Mouse (Mus musculus) heart, postnatal 14 days (tissue): Measurements from ENCODE around the gene Kctd15. TPM values are rescaled to one million over a fixed set of nuclear protein-coding genes. Genes with fewer than 3 reads are reported as not detected.

Experiments used
- DNase-seq, 2 experiments: peaks; one replicate each; pipeline ENCODE4 v3.0.0; 2021 to 2022
- intact Hi-C: fragments of 180-260 bp; cut with DNase I; formaldehyde crosslinking; loops from one replicate; pipeline ENCODE4 v1.15.1; 2025
- total RNA-seq, 2 experiments: library from RNA; stranded (reverse); gene quantifications; 2 replicates each; pipeline ENCODE4 v1.2.3; 2021

Kctd15 gene
- total RNA-seq, 2 experiments from 2014 or later: 3.3 to 4.0 TPM

DNA sequence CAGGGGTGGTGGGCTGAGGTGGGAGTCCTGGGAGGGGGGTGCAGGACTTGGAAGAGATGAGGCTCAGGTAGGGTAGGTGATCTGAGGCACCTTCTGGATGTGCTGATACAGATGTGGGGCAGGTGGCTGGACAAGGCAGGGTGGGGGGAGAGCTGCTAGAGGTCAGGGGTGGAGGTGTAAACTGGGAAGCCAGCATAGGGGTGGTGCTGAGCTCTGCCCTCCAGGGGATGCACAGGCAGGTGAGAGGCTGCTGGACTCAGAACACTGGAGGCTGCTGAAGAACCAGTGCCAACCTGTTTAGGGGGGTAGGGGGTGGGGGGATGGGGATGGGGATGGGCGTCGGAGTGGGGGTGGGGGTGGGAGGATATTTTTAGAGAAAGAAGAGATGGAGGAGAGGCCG is 14.2 kb upstream of the Kctd15 start:
- intact Hi-C loops: loop anchor here (5.0 to 10.0 kb wide), 3 partner anchors 173 to 444 kb away; partner anchors contain the start of gene Cebpa

DNA sequence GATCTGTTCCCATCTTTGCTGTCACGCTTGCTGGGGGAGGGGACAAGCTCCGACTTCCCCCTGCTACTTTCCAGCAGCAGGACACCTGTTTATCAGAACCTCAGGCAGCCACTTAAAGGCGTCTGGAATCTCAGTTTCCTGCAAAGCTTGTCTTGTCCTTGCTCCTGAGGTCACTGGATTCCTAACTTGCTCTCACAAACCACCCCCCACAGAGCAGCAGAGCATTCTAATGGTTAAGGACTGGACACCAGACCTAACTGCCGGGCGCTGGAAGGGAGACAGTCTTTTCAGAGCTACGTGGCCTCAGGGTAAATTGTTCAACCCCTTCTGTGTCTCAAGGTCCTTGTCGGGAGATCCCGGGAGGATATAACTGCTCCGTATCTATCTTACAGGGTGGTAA is 12.8 kb upstream of the Kctd15 start:
- DNase-seq: no peak
- intact Hi-C loops: no loop called here

More for the DNA sequence above, 14.2 kb upstream of the Kctd15 start:
- DNase-seq: no peak

DNA sequence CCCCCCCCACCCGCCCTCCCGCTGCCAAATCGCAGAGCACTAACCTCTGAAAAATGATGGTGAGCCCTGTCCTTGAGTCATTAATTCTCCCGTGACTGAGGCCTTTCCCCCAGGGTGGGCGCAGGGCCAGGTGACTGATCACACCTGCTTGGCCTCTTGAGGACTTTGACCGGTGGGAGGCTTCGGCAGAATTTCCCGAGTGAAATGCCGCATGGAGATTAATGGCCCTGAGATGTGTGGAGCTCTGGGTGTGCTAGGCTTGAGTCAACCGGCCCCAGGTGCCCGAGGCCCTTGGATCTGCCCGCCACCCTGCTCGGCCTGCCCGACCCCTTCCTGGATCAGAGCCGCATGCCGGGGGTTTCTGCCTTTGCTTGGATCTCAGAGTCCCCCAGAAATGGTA is 11.3 kb upstream of the Kctd15 start:
- intact Hi-C loops: no loop called here

DNA sequence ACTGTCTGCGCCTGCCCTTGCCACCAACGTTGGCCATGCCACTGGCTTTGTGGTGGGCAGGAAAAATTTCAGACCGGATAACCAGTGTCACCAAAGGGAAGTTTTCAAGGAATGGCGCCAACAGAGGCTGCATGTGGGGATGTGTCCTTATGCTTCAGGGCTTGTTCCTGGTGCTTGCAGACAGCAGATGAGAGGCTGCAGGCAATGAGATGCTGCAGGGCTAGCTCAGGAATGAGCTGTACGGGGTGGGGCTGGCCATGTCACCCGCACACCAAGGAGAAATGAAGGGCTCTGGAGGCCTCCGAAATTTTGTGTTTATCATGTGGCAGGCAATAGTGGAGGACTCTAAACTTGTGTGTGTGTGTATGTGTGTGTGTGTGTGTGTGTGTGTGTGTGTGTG is 6.6 kb upstream of the Kctd15 start:
- intact Hi-C loops: no loop called here
- DNase-seq: no peak

More for the DNA sequence above, 11.3 kb upstream of the Kctd15 start:
- no peak for DNase-seq

DNA sequence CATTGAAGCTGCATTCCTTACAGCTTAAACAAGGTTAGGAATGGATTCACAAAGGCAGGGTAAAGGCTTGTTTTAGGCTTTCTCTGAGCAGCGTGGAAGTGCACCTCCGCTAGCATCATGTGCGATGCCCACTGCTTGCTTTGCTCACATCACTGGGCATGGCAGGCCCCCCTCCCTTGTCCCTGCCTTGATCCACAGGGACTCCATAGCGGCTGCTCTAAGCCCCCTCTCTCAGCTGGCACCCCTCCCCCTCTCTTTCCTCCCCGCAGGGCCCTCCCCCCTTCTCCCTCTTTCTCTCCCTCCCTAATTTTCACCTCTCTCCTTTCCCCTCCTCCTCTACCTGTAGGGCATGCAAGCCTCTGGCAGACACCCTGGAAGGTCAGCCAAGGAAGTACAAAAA is 5.7 kb upstream of the Kctd15 start:
- no peak for DNase-seq
- intact Hi-C loops: no loop called here

DNA sequence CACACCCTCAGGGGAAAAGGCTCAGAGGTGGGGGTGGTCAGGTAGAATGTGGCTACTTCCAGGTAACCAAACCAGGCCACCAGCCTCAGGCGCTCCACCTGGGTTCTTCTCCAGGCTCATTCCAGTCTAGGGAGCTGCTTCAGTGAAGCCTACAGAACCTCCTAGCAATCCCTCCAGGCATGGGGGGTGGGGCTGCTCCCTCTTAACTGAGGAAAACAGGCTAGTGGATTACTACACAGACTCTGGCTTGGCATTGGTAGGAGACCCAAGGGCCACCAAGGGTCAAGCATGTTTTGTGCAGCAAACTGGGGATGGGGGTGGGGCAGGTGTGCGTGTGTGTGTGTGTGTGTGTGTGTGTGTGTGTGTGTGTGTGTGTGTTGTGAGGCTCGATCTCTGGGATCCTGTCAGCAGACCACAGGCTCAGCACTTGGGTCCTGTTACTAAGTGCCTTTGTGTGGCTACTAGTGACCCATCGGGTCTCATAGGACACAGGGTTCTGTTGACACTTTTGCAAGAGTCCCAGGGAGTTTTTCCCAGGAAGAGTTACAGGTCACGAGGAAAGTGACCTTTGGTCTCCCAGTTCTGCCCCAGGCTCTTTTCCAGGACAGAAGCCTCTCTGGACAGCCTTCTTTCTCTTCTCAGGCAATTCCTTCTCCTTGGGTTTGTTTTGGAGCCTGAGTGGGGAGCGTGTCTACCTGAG is 3.0 kb upstream of the Kctd15 start:
- intact Hi-C loops: loop anchor here (5.0 to 10.0 kb wide), 3 partner anchors 87 to 425 kb away; partner anchors contain the start of gene Gpi1
- DNase-seq: no peak

DNA sequence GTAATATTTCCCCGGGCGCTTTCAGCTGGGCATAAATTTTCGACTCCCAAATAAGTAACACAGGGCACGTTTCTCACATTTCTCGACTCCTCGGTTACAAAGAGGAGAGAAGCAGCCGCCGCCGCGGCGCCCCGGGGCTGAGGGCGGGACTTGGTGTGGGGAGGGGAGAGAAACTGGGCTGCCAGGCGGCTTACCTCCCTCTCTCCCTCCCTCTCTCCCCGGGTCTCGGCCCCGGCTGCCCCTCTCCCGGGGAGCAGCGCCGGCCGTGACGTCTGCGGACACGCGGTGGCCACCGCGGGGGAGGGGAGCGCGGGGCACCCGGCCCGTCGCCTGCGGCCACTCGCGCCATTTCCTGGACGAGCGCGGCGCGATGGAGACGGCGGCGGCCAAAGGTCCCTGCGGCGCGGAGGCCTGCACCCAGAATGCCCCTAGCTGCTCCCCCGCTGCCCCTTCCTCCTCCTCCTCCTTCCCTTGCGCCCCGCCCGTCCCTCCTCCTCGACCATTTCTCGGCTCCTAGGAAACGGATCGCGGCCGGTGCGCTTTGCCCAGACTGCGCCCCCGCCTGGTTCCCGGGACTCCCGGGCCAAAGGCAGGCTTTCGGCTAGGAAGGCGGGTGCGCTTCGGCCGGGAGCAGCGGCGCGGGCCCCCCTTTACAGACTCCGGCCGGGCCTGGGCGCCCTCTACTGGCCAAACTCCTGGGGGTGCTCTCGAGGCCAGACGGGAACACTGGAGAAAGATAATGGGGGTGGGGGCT is 1.3 kb downstream of the Kctd15 start:
- intact Hi-C loops: loop anchor here (2.0 to 10.0 kb wide), 5 partner anchors 83 to 420 kb away; partner anchors contain the start of gene Gpi1
- peak; percentile 94 for DNase-seq

DNA sequence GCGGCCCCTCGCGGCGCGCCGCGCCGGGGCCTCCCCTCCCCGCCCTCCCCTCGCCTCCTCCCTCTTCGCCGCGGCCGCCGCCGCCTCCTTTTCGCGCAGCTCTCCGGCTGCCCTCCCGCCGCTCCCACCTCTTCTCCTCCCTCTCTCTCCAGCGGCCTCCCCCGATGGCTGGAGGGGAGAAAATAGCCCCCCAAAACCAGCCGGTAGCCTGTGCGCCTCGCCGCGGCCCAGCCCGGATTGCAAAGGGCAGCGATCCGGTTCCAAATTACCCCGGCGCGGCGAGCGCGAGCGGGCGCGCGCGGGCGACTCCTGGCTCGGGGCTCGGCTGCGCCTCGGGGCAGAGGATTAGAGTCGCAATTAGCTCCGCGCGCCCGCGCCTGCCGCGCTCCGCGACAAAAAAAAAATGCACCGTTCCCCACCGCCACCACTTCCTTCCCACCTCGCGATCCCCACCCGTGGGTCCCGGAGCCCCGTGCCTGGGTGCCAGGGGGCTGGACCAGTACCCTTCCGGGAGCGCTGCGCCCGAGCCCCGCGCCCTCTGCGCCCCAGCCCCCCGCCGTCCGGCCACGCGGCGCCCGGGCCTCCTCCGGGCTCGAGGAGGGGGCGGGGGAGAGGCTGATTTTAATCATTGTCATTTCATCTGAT is 2.0 kb downstream of the Kctd15 start:
- peak; percentile 62 to 65 for DNase-seq
- intact Hi-C loops: loop anchor here (2.0 to 10.0 kb wide), 5 partner anchors 82 to 420 kb away; partner anchors contain the start of gene Gpi1

DNA sequence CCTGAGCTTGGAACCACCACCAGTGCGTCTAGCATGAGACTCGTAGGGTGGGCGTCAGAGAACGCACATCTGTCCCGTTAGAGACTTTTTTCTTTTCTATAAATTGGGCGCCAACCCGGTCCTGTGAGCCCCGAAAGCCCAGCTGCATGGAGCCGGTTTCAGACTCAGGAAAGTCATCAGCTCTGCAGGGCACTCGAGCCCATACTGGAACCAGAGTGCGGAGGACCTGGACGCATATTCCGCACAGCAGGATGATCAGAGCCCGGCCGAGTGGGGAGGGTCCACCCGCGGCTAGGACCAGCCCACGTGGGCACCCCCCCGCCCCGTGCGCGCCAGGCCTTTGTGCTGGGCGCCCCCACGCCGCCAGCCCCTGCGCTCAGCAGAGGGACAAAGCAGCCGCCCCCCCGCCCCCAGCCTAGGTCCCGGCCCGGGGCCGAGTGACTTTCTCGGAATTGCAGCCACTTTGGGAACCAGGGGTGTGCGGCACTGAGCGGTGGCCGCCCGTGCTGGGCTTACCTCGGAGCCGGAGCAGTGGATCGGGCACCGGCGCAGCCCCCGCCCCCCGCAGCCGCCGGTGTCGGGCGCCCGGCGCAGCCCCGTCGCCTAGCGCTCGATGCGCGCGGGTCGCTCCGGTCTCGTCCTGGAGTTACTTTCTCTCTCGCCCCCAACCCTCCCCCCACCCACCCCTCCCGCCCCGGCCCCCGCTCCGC is 2.6 kb downstream of the Kctd15 start:
- intact Hi-C loops: loop anchor here (2.0 to 10.0 kb wide), 3 partner anchors 159 to 419 kb away; partner anchors contain the start of gene Gpi1
- peak; percentile 29 to 43 for DNase-seq

DNA sequence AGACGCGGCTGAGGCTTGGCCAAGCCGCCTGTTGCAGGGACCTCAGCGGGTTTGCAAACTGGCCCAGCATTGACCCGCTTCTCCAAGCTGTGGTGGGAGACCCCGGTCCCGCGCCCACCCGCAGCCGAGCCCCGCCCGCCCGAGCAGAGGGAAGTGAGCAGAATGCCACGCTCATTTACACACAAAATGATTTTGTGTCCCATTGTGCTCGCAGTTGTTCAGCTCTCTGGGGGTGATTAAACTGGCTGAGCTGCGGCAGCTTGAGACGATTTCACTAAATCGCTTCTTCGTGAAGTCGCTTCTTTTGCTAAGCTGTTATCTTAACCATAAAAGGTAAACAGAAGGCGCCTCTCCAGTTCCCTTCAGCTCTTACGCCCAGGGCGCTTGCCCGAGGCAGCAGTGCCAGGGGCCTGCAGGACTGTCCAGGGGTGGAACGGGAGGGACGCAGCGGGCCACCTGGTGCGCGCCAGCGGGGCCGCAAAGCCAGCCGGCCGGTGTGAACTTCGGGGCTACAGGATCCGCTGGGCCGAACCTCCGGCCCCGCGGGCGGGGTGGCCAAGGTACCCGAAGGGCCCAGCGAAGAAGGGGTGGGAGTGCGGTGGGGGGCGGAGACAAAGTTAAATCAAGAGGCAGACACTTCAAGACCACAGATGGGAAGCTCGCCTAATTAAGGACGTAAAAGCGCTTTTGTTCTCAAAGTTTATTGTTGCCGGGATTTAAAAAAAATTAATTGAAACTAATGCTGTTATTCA is 3.6 kb downstream of the Kctd15 start:
- intact Hi-C loops: loop anchor here (10.0 kb wide), 1 partner anchor 418 kb away; the partner anchor contains the start of gene Gpi1
- peak; percentile 35 to 40 for DNase-seq

DNA sequence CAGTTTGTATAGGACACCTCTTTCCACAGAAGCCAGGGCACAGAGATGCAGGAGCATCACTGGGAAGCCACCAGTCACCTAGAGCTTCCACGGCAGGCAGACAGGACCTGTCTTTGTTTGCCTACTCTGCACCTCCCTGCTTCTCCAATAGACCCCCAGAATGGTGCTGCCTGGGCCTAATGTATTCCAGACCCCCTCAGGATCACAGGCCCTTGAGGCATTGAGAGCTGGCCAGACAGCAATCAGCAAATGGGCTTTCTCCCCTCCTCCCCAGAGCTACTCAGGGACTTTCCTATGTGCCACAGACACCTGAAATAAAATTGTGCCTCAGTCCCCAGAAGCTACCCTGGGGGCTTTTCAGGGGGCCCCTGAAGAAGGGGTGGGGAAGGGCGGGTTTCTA is 5.2 kb downstream of the Kctd15 start:
- DNase-seq: no peak
- intact Hi-C loops: loop anchor here (10.0 kb wide), 1 partner anchor 417 kb away; the partner anchor contains the start of gene Gpi1

DNA sequence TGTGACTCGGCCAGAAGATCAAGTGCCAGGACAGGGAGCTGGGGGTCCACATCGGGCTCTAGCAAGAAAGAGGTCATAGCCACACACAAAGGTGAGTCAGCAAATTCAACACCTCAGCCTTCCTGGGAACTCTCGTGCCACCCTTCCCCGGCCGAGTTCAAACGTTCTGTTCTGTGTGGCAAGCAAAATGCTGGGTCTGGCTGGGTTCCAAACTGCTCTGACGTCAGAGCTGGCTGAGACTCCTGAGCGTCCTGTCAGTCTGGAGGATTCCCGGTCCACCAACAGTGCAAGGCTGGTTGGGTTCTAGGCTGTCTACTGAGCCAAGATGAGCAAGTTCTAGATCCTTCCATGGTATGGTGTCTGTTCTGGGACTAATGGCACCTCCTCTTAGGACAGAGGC is 9.5 kb downstream of the Kctd15 start:
- DNase-seq: peak; percentile 46 to 65

DNA sequence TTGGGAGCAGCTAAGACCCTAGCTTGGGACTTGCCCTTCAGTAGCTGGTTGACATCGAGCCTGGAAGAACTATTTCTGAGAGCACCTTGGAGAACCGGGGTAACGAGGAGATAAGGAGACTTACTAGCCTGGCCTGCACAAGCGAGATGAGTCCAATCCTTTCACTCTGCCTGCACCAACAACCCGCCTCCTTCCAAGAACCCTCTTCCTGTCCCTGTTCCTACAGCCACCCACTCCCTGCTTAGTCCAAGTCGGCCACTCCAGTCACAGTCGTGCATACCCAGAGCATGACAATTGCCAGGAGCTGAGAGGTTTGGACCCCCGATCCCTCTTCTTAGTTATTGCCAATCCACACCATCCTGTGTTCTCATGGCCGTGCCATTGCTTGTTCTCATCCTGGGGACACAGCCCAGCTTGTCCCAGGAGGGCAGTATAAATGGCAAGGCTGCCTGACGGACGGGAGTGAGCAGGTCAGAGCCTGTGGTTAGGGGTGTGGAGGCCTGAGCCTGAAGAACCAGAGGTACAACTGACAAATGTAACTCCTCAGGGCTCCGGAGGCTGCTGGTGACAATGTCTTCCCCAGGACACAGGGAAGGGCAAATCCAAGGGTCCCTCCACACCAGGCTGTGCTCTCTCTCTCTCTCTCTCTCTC is 10.3 kb downstream of the Kctd15 start:
- intact Hi-C loops: no loop called here
- no peak for DNase-seq

More for the DNA sequence above, 9.5 kb downstream of the Kctd15 start:
- intact Hi-C loops: no loop called here

DNA sequence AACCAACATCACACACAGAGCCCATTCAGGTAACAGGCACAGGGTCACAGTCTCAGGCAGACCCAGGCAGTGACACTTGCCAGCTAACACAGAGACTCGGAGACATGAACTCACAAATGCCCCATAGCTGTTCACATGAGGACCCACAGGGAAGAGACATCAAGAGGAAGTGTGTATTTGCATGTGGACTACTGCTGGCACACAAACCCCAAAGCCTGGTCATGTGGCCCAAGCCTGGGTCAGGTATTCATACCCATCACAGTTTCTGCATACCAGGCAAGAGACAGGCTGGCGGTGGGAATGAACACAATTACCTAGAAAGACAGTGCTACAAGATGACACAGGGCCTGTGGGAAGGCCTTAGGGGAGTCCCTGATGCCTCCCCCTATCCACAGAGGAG is 10.9 kb downstream of the Kctd15 start:
- intact Hi-C loops: no loop called here

DNA sequence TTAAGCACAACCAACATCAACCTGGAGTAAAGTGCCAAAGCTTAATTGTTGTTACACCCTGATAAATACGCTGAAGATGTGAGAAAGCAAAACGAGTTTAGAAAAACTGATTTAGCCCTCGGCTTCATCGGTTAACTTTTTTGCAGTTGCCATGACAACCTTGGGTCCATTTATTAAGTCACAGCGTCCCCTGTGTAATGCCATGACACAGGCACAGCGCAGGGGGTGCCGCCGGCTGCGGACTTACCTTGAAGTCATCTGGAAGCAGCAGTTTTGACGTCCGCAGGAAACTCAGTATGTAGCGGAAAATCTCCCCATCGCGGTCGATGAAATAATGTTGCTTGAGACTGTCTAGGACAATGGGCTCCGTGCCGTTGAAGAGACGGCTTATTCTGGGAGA is 11.9 kb downstream of the Kctd15 start:
- no peak for DNase-seq
- intact Hi-C loops: no loop called here

More for the DNA sequence above, 10.9 kb downstream of the Kctd15 start:
- no peak for DNase-seq

DNA sequence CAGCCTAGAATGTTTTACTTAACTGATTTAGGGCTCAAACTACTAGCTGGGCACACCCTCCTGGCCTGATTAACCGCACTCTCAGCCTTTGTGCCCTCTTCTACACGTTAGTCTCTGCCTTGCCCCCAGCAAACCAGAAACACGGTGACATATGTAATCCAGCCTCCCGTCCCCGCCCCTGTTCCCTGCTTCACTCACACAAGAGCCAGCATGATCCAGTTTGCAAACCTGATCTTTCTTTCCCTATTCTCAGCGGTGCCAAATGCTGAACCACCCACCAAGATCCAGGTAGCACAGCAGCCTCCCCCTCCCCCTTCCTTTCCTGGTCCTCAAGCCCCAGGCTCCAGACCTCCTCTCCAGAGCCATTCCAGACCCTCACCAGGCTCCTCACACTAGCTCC is 13.2 kb downstream of the Kctd15 start:
- intact Hi-C loops: no loop called here
- no peak for DNase-seq

DNA sequence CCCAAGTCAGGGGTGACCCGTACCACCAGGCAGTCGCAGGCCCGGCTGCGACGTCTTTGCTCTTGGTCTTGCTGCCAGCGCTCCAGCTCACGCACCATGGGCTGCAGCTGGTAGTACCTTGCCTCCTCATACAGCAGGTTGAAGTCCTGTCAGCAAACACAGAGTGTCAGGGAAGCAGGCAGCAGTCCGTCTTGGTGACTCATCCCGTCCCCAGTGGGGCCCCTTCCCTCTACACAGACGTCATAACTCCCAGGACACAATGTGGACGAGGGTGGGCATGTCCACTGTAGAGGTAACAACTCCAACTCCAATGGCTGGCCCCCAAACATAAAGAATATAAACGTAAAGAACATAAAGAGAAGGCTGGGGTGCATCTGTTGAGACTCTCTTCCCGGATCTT is 14.6 kb downstream of the Kctd15 start:
- intact Hi-C loops: no loop called here
- no peak for DNase-seq

DNA sequence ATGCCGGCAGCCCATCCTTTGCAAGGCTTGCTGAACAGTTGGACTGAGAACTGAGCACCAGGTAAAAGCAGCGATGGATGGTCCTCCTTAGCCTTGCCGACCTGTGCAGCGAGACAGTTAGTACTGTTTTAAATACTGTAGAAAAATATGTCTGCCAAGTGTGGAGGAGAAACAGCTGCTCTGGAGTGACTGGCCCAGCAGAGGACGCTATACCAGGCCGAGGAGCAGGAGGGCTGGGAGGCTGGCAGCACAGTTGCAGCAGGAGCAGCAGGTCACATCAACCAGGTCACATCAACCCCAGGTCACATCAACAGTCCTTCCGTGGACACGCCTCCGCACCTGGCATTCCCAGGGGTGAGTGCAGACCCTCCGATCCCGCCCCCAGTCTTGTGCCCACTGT is 16.7 kb downstream of the Kctd15 start:
- DNase-seq: no peak
- intact Hi-C loops: no loop called here

DNA sequence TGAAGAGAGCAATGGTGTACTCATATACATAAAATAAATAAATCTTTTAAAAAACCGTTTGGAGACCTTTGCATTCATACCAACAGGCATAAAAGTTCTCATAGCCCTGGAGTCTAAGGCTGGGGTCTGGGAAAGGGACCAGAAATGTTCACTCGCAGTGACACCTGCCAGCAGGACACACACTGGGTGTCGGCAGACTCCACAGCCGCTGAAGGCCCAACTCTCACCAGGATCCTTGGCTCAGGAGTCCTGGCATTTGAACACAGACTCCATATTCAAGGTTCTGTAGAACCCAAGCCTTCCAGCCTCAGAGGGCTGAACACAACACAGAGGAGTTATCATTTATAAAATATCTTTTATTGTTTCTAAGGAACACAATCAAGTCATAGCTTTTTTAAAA is 19.9 kb downstream of the Kctd15 start:
- DNase-seq: no peak
- intact Hi-C loops: no loop called here
